Mouse (Mus musculus): ENCODE measurements around the gene Mxd1. TPM values are rescaled to one million over a fixed set of nuclear protein-coding genes. Genes with fewer than 3 reads are reported as not detected.

Gene Mxd1
- total RNA-seq, 2 experiments from 2014 or later = 23.1 to 25.2 TPM

DNA sequence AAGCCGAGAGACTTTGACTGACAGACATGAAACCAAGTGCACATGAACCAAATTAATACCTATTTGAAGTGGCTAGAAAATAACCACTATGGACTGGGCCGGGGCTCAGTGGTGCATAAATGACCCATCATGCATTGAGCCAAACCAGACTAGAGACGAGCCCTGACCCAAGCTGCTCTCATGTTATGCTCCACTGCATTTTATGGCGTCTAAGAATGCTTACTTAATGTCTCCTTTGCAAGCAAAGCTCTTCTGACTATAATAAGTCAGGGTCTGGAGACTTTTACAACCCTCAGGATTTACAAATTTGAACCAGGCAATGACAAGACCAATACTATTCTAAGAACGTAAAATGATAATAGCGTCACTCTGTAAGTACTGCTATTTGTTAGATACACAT is 9.4 kb upstream of the Mxd1 start:
- Histone ChIP-seq H3K27ac (no peak overlapping the region), H3K4me3 (no peak overlapping the region)
- no peak for DNase-seq (ENCODE audit: extremely low spot score in 1 of 2, low spot score in 2 of 2)
- no peak for TF ChIP-seq CTCF (IDR thresholded peaks at IDR 0.05)
- intact Hi-C loops (cut with DNase I) = no loop called here

DNA sequence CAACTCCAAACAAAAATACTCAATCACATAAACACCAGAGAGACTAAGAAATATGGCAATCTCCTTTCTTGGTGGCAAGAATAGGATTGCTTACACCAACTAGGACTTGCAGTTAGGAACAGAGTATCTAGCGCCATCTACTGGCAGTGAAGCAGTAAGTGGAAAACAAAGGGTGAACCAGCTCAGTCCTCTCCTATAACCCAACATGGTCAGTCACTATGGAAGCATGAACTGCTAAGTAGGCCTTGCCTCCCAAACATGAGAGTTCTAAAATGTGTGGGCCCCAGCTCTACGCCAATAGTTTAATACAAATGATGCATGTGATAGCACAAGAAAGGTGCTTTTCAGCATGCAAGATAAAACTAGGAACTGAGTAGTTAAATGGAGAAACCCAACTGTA is 1.9 kb upstream of the Mxd1 start:
- Histone ChIP-seq H3K27ac (no peak overlapping the region), H3K4me3 (no peak overlapping the region)
- peak; percentile 34 to 43 for DNase-seq (ENCODE audit: extremely low spot score in 1 of 2, low spot score in 2 of 2)
- peak; percentile 98 for TF ChIP-seq CTCF (IDR thresholded peaks at IDR 0.05)
- intact Hi-C loops (cut with DNase I) = loop anchor here (2.0 to 5.0 kb wide), 3 partner anchors 126 to 234 kb away; partner anchors contain the start of gene C87436

DNA sequence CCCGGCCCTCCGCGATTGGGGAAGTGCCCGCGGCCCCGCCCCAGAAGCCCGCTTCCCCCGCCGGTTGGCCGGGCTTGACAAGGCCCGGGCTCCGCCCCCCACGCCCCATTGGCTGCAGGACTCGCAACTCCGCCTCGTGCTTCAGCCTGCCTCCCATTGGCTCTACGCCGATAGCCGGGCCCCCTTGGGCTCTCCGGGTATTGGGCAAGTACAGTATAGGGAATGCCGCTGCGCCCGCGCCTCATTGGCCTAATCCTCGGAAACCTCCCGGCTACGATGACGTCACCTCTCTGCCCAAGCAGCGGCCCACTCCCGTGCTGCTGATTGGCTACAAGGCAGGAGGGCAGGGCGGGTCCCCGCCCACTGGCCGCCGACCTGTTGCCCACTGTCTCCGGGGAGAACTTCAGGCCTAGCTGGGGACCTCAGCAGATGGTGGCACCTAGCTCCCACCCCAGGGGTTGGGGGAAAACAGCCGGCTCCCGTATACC is 323 bp upstream of the Mxd1 start:
- peak overlapping the region; percentile 41 for H3K4me3 ChIP-seq
- intact Hi-C loops (cut with DNase I) = loop anchor here (1.0 to 2.0 kb wide), 3 partner anchors 84 to 196 kb away; partner anchors contain the start of gene Pcbp1
- peak overlapping the region; percentile 74 for H3K27ac ChIP-seq
- DNase-seq (ENCODE audit: extremely low spot score in 1 of 2, low spot score in 2 of 2) = peak; percentile 99 to 100
- no peak for TF ChIP-seq CTCF (IDR thresholded peaks at IDR 0.05)

DNA sequence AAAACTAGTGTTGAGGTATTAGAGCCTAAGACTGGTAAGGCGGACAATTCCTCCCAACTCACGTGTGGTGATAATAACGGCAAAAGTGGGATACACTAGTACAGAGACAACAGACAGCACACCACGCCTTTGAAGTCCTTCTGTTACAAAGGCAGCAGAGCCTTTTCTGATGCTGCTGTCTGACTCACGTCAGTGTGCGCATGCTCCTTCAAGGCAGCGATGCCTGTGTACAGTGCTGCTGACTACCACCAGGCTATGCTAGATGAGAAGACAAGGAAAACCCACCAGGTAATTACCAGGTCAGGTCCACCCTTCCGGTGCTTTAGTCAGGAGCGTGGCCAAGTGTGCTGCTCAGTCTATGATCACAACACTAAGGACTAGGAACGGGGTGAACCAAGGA is 1.9 kb downstream of the Mxd1 start:
- intact Hi-C loops (cut with DNase I) = no loop called here
- no peak overlapping the region for H3K27ac ChIP-seq
- TF ChIP-seq CTCF (IDR thresholded peaks at IDR 0.05) = no peak
- no peak overlapping the region for H3K4me3 ChIP-seq
- no peak for DNase-seq (ENCODE audit: extremely low spot score in 1 of 2, low spot score in 2 of 2)

DNA sequence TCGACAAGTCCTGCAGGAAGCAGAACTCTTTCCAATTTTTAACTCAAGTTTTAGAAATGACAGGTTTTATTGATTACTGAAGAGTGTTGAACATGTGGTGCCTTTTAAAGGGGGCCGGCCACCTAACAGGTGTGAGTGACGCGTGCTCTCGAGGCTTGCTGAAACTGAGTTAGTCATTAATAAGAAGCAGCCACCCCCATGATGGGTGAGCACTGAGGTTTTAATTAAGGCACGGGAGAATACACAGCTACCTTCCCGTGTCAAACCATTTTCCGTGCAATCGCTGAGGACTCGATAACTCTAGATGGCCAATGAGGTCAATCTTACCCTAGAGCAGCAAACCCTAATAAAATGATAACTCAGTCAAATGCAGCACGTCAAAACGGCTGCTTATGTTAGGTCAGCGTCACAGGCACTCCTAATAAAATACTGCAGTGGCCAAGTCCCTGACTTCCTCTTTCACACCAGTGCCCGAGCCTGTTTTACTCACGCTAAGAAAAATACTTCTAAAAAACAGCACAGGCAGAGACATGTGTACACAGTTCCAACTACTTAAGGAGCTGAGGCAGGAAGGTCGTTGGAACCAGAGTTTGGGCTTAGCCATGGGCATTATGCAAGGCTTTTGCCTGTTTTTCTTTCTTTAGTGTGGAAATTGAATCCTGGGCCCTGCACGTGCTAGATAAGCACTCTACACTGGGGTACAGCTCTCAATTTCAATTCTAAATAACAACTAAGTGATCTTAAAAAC is 3.2 kb downstream of the Mxd1 start:
- no peak for TF ChIP-seq CTCF (IDR thresholded peaks at IDR 0.05)

DNA sequence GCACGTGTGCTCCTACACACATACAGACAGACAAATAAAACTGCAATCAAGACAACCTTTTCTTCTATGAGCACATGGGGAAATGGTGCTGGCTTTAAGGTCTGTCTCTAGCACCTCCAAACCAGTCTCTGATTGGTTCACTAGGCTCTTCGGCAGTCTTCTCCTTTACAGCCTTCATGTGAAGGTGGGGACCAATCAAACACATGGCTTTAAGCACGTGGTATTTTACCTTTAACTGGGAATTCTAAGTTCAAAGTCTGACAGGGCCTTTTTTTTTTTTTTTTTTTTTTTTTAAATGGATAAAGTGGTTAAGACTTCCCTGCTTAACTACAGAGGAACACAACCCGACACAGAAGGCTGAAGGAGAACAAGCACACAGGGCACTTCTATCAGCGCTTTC is 3.9 kb downstream of the Mxd1 start:
- Histone ChIP-seq H3K27ac (no peak overlapping the region), H3K4me3 (no peak overlapping the region)
- no peak for DNase-seq (ENCODE audit: extremely low spot score in 1 of 2, low spot score in 2 of 2)
- no peak for TF ChIP-seq CTCF (IDR thresholded peaks at IDR 0.05)
- intact Hi-C loops (cut with DNase I) = no loop called here

More for the DNA sequence above, 3.2 kb downstream of the Mxd1 start:
- H3K4me3 ChIP-seq = no peak overlapping the region
- DNase-seq (ENCODE audit: extremely low spot score in 1 of 2, low spot score in 2 of 2) = no peak
- intact Hi-C loops (cut with DNase I) = no loop called here
- H3K27ac ChIP-seq = no peak overlapping the region

DNA sequence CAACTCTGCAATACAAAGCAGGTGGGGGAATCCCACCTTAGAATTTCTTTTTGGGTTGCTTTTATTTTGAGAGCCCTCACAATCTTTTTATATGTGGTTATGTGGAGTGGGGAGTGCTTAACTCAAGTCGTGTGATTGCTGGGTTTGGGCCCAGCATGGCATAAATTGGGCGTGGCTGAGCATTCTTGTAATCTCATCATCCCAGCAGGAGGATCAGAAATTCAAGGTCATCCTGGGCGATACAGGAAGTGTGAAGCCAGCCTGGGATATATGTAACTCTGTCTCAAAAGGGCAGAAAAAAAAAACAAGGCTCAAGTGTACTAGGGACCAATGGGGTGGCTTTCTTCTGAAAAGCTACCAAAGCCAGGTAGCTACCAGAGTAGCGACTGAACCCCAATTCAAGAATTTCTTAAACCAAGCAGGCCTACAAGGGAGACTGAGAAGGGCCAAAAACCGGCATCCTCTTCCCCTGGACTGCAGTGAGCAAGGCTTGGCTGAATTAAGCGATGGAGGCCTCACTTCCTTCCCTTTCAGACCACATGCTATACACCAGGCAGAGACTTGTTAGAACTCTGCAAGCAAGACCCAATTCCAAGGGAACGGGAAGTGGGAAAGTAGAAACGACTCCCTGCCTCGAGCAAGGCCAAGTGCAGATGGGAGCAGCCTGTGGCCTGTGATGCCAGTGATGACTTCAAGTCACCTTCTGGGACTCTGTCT is 8.6 kb downstream of the Mxd1 start:
- intact Hi-C loops (cut with DNase I) = no loop called here
- H3K4me3 ChIP-seq = no peak overlapping the region
- no peak for TF ChIP-seq CTCF (IDR thresholded peaks at IDR 0.05)
- no peak for DNase-seq (ENCODE audit: extremely low spot score in 1 of 2, low spot score in 2 of 2)
- H3K27ac ChIP-seq = no peak overlapping the region

DNA sequence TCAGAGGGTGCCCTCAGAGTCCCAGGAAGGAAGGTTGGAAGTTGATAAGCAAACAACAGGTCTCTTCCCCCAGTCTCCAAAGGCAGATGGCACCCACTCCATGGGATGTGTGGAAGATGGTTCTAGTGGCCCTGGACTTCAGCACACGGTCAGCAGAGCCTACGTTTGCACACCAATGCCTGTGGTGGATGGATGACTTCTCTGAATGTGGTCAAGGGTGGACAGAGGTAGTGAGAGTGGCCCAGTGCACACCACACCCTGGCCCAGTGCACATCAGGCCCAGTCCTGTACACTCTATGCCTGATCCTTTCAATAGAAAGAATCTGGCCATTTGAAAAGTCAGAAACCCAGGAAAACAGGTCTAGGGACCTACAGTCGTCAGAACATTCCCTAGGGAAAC is 10.5 kb downstream of the Mxd1 start:
- no peak overlapping the region for H3K4me3 ChIP-seq
- no peak for TF ChIP-seq CTCF (IDR thresholded peaks at IDR 0.05)
- intact Hi-C loops (cut with DNase I) = no loop called here
- DNase-seq (ENCODE audit: extremely low spot score in 1 of 2, low spot score in 2 of 2) = no peak
- H3K27ac ChIP-seq = no peak overlapping the region

DNA sequence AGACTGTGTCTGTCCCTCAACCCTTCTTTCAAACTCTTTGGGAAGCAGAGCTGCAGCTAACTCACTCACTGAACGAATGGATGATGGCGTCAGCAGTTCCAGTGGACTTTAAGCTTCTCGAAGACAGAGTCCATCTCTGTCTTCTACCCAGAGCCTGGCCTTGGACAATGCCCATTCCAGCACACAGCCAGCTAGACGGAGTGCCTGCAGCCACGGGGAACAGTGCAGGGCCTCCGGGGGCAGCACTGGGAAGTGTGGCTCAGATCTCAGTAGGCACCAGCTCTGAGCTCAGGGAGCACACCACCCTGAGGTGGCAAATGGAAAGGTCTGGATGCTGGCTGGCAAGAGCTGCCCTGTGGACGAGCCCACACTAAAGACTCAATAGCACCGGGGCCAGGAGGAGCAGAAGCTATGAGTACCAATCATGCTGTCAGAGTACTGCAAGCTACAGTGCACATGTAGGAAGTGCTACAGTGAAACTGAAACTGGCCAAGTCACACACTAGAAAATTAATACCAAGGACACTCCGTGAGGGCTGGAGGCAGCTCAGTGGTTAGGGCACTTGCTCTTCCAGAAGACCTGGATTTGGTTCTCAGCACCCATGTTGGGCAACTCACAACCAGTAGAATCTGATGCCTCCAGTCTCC is 14.6 kb downstream of the Mxd1 start:
- TF ChIP-seq CTCF (IDR thresholded peaks at IDR 0.05) = no peak; the same call in 1 of the 2 replicates
- DNase-seq (ENCODE audit: extremely low spot score in 1 of 2, low spot score in 2 of 2) = no peak
- intact Hi-C loops (cut with DNase I) = no loop called here
- Histone ChIP-seq H3K27ac (no peak overlapping the region), H3K4me3 (no peak overlapping the region)

DNA sequence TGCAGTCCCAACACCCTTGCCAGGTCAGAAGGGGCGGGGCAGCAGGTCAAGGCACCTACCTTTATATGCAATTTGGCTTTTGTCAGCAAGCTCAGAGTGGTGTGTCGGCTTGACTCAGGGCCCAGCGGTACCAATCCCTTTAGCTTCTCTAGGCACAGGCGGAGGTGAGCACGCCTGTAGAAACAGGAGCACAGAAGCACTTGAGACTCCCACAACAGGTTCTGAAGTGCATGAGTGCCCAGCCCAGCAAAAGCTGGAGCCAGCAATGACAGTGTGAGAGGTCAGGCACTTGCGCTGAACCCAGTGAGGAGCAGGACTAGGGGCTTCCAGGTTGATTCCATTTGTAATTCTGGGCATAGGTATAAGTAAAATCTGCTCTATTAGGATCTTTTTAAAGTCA is 15.9 kb downstream of the Mxd1 start:
- no peak for TF ChIP-seq CTCF (IDR thresholded peaks at IDR 0.05)
- intact Hi-C loops (cut with DNase I) = no loop called here
- no peak for DNase-seq (ENCODE audit: extremely low spot score in 1 of 2, low spot score in 2 of 2)

DNA sequence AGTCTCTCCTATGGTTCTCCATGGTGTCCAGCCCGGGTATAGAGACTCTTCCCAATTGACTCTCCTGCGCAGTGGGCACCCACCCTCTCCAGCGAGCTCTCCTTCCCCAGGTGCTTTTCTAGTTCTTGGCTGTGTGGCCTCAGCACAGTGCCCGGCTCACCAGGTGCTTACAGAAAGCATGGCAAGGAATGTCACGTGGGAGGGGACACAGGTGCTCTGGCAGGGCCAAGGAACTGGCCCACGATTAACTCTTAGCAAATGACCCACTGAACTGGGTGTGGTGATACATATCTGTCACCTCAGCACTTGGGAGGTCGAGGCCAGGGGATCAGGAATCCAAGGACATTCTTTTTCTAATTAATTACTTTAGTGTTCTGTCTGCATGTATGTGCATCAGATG is 22.8 kb downstream of the Mxd1 start:
- intact Hi-C loops (cut with DNase I) = no loop called here

More for the DNA sequence above, 15.9 kb downstream of the Mxd1 start:
- Histone ChIP-seq H3K4me3 (no peak overlapping the region), H3K27ac (no peak overlapping the region)

DNA sequence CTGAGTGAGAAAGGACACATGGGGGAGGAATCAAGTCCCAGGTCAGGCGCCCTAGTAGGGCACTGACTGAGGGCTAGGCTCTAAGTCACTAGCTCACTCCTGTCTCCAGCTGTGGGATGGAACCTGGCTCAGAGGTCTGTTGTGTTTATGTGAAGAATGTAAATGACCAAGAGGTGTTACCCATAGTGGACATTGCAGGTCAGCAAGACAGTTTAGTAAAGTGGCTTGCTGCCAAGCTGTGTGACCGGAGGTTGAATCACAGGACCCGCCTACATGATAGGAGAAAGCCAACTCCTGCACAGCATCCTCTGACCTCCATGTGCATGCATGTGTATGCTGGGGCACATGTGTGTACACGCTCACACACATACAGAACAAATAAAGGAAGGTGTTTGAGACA is 23.4 kb downstream of the Mxd1 start:
- no peak overlapping the region for H3K27ac ChIP-seq
- DNase-seq (ENCODE audit: extremely low spot score in 1 of 2, low spot score in 2 of 2) = no peak
- no peak overlapping the region for H3K4me3 ChIP-seq
- TF ChIP-seq CTCF (IDR thresholded peaks at IDR 0.05) = no peak
- intact Hi-C loops (cut with DNase I) = no loop called here

More for the DNA sequence above, 22.8 kb downstream of the Mxd1 start:
- no peak for TF ChIP-seq CTCF (IDR thresholded peaks at IDR 0.05)
- Histone ChIP-seq H3K27ac (no peak overlapping the region), H3K4me3 (no peak overlapping the region)
- no peak for DNase-seq (ENCODE audit: extremely low spot score in 1 of 2, low spot score in 2 of 2)

Measured in left cerebral cortex, adult 2 months (tissue).